Comparison of ENCODE assay signal across 9 mouse cellular contexts in the genomic region with DNA sequence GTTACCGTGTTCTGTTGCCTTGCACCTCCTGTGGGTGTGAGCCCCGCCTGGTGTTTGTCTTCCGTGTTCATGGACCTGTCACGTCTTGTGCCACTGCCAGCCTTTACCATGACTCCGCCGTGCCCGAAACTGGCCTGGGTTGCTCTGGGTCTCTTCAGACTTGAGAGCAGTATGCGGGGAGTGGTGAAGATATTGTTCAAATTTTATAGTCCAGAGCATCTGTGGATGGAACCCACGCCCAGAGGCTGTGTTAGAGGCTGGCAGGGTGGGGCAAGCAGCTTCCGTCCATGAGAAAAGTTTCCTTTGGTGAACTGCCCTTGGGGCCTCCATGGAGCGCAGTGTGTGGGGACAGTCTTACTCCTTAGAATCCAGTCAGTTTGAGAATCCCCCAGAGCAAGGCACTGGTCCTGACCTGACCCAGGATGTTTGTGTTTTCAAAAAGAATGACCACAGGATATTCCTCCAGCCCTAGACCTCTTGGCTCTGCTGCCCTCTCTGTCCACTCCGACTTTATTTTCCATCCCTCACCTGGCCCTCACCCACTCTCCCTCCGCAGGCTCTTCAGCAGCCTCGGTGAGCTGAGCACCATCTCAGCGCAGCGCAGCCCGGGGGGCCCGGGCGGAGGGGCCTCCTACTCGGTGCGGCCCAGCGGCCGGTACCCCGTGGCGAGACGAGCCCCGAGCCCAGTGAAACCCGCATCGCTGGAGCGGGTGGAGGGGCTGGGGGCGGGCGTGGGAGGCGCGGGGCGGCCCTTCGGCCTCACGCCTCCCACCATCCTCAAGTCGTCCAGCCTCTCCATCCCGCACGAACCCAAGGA. TPM values are rescaled to one million over a fixed set of nuclear protein-coding genes. Genes with fewer than 3 reads are reported as not detected.
DNase-seq lines count a peak whose midpoint lies in the region; ATAC-seq lines count a peak whose summit lies in the region.
"Had no signal": no experiment of that assay in that cellular context is flagged by ENCODE, and none has a peak within 500 bp of the region (broad histone marks: within the 10 kb centered on the region; RNA-seq: fewer than 3 reads in every experiment).

No protein-coding gene starts in this region.

- peak overlapping the region; percentile 45 for H3K4me3 ChIP-seq in heart, embryonic 13.5 days
- peak overlapping the region; percentile 15; the same call in 1 of the 2 replicates for H3K4me3 ChIP-seq in forebrain, embryonic 16.5 days (replicated peaks; ENCODE audit: low read length)
- peak overlapping the region; percentile 25 for H3K4me3 ChIP-seq in midbrain, embryonic 12.5 days

- H3K27ac ChIP-seq in heart, embryonic 13.5 days (replicated peaks), result no peak overlapping the region
- H3K27ac ChIP-seq in forebrain, embryonic 16.5 days (ENCODE audit: low read length), result no peak overlapping the region
- H3K27ac ChIP-seq in midbrain, embryonic 12.5 days (replicated peaks), result no peak overlapping the region

- H3K9ac ChIP-seq in heart, embryonic 13.5 days, result peak overlapping the region; percentile 58
- H3K9ac ChIP-seq in forebrain, embryonic 16.5 days (replicated peaks; ENCODE audit: low read depth, low read length), result no peak overlapping the region
- H3K9ac ChIP-seq in midbrain, embryonic 12.5 days (replicated peaks), result no peak overlapping the region

- H3K9me3 ChIP-seq in heart, embryonic 13.5 days, result no peaks in the 10 kb centered on the region
- H3K9me3 ChIP-seq in forebrain, embryonic 16.5 days (ENCODE audit: control insufficient read depth, low read length), result no peaks in the 10 kb centered on the region
- H3K9me3 ChIP-seq in midbrain, embryonic 12.5 days, result no peaks in the 10 kb centered on the region

- ATAC-seq in heart, embryonic 13.5 days (ENCODE audit: extremely low read depth, insufficient number of reproducible peaks, low FRiP score, low TSS enrichment), result no peak
- no peak; the same call in 1 of the 2 replicates for ATAC-seq in forebrain, embryonic 16.5 days
- 0 out of 2 replicates have a peak, but pooled peaks have one; percentile 3 for ATAC-seq in midbrain, embryonic 12.5 days (ENCODE audit: low FRiP score, low read depth)

- peaks cover 56% of the 10 kb centered on the region for H3K27me3 ChIP-seq in heart, embryonic 13.5 days (replicated peaks)
- peaks cover 30% of the 10 kb centered on the region for H3K27me3 ChIP-seq in forebrain, embryonic 16.5 days (replicated peaks; ENCODE audit: control insufficient read depth, insufficient read depth, low read length)
- H3K27me3 ChIP-seq in midbrain, embryonic 12.5 days, result peaks cover 56% of the 10 kb centered on the region

- peak overlapping the region; percentile 67 for H3K4me2 ChIP-seq in heart, embryonic 13.5 days
- H3K4me2 ChIP-seq in forebrain, embryonic 16.5 days (ENCODE audit: low read length), result peak overlapping the region; percentile 37
- H3K4me2 ChIP-seq in midbrain, embryonic 12.5 days (replicated peaks), result peak overlapping the region; percentile 44

- 0 out of 2 replicates have a peak, but pooled peaks cover 6% of the 10 kb centered on the region for H3K36me3 ChIP-seq in heart, embryonic 13.5 days
- H3K36me3 ChIP-seq in forebrain, embryonic 16.5 days (ENCODE audit: control insufficient read depth, insufficient read depth), result no peaks in the 10 kb centered on the region
- H3K36me3 ChIP-seq in midbrain, embryonic 12.5 days, result no peaks in the 10 kb centered on the region
- H3K36me3 ChIP-seq: G1E had no signal

- H3K4me1 ChIP-seq in heart, embryonic 13.5 days, result peaks cover 29% of the 10 kb centered on the region
- H3K4me1 ChIP-seq in forebrain, embryonic 16.5 days (replicated peaks; ENCODE audit: control insufficient read depth, insufficient read depth, low read length), result peaks cover 16% of the 10 kb centered on the region
- H3K4me1 ChIP-seq in midbrain, embryonic 12.5 days, result peaks cover 19% of the 10 kb centered on the region

- WGBS in heart, embryonic 13.5 days, result 18% methylated on average over 36 of the region's 40 CpGs
- whole genome bisulfite sequencing in forebrain, embryonic 16.5 days, result 11% methylated on average over 40 of the region's 40 CpGs
- WGBS in midbrain, embryonic 12.5 days, result 20% methylated on average over 40 of the region's 40 CpGs

- no peak for DNase-seq in heart, adult 9 months (ENCODE audit: low spot score in 2 of 2)
- DNase-seq in cerebellum, postnatal 25 days, result peak; percentile 41 to 55
- no peak for DNase-seq in layer of hippocampus, adult 8-10 months (ENCODE audit: low spot score in 2 of 2)
- DNase-seq in adipocyte (ENCODE audit: low spot score), result no peak
- DNase-seq in left cerebral cortex, adult 8-10 months (ENCODE audit: low spot score in 2 of 2), result no peak

RNA-seq across cellular contexts. Expression of gene Acr, which starts 10.7 kb away (rescaled TPM):
- 0.24 and 0.33 TPM in 2 replicates for polyA plus RNA-seq in heart, embryonic 13.5 days (2015; fragmentation: Nextera tagmentation; extraction: Ambion mirVana)
- polyA plus RNA-seq in forebrain, embryonic 16.5 days (2015; fragmentation: Nextera tagmentation; extraction: Ambion mirVana), result 0.92 and 2.3 TPM in 2 replicates
- polyA plus RNA-seq in midbrain, embryonic 12.5 days (2016; fragmentation: Nextera tagmentation; extraction: Ambion mirVana), result 0.74 and 1.3 TPM in 2 replicates
- total RNA-seq in layer of hippocampus, adult 8-10 months (2022), result 1 to 10 TPM in 3 of 4 experiments, under 1 TPM in 1; 0.95 to 2.1 (median 1.4) TPM
- total RNA-seq in left cerebral cortex, adult 8-10 months (2022), result 1 to 10 TPM; 1.6 to 3.5 (median 2.3) TPM
- total RNA-seq: G1E had no signal
- polyA plus RNA-seq: G1E had no signal

RNA-seq across cellular contexts. Expression of gene Rabl2, which starts 34.3 kb away (rescaled TPM):
- 19.2 and 21.4 TPM in 2 replicates for polyA plus RNA-seq in heart, embryonic 13.5 days (2015; fragmentation: Nextera tagmentation; extraction: Ambion mirVana)
- 53.6 and 64.4 TPM in 2 replicates for polyA plus RNA-seq in forebrain, embryonic 16.5 days (2015; fragmentation: Nextera tagmentation; extraction: Ambion mirVana)
- polyA plus RNA-seq in midbrain, embryonic 12.5 days (2016; fragmentation: Nextera tagmentation; extraction: Ambion mirVana), result 70.5 and 77.8 TPM in 2 replicates
- total RNA-seq in layer of hippocampus, adult 8-10 months (2022), result 10 to 100 TPM; 27.2 to 41.2 (median 32.7) TPM
- 10 to 100 TPM; 28.8 to 35.7 (median 33.1) TPM for total RNA-seq in left cerebral cortex, adult 8-10 months (2022)

RNA-seq across cellular contexts. Expression of gene Shank3, which starts 58.0 kb away (rescaled TPM):
- polyA plus RNA-seq in heart, embryonic 13.5 days (2015; fragmentation: Nextera tagmentation; extraction: Ambion mirVana), result 1.7 and 2.0 TPM in 2 replicates
- 9.3 and 14.1 TPM in 2 replicates for polyA plus RNA-seq in forebrain, embryonic 16.5 days (2015; fragmentation: Nextera tagmentation; extraction: Ambion mirVana)
- 6.9 and 8.0 TPM in 2 replicates for polyA plus RNA-seq in midbrain, embryonic 12.5 days (2016; fragmentation: Nextera tagmentation; extraction: Ambion mirVana)
- total RNA-seq in layer of hippocampus, adult 8-10 months (2022), result 100 to 1,000 TPM; 208 to 231 (median 223) TPM
- 100 to 1,000 TPM; 192 to 223 (median 197) TPM for total RNA-seq in left cerebral cortex, adult 8-10 months (2022)

Comparison
In these comparisons a context has a peak if more than half of its experiments do, and no peak if none do; other contexts are left out.
1. DNase-seq: peak in cerebellum, postnatal 25 days (2 of 2); none in heart, adult 9 months (0 of 2), layer of hippocampus, adult 8-10 months (0 of 2), adipocyte (single experiment) and left cerebral cortex, adult 8-10 months (0 of 2).
2. Peak in every context shown above with its lines, with median percentiles within 50 percentile points of each other: H3K4me2 ChIP-seq and H3K4me3 ChIP-seq.